Mouse (Mus musculus): Measurements from ENCODE around the gene Serac1. TPM values are rescaled to one million over a fixed set of nuclear protein-coding genes. Genes with fewer than 3 reads are reported as not detected.

The Serac1 gene
- total RNA-seq (2017), result 1.3 to 4.2 TPM (median 3.7 TPM) in 3 replicates

- ATAC-seq (replicated peaks; ENCODE audit: insufficient number of reproducible peaks, low FRiP score, low TSS enrichment, poor library complexity, severe bottlenecking), result peak; percentile 90
These were observed at the start of gene Serac1, which contains the start of gene Gtf2h5 for GRCm38 (mm10) chr17:6079287-6080122. TSS of gene Serac1 (minus strand) at chr17:6079741. TSS of gene Gtf2h5 (plus strand) at chr17:6079786.

- ATAC-seq (replicated peaks; ENCODE audit: insufficient number of reproducible peaks, low FRiP score, low TSS enrichment, poor library complexity, severe bottlenecking), result no peak
These were observed 48.5 kb upstream of the Serac1 start for GRCm38 (mm10) chr17:6128039-6128438.

- ATAC-seq (replicated peaks; ENCODE audit: insufficient number of reproducible peaks, low FRiP score, low TSS enrichment, poor library complexity, severe bottlenecking), result no peak
These were observed 45.9 kb upstream of the Serac1 start for GRCm38 (mm10) chr17:6125441-6125840.

GRCm38 (mm10) chr17:6123776-6124175 lies 44.2 kb upstream of the Serac1 start:
- no peak for ATAC-seq (replicated peaks; ENCODE audit: insufficient number of reproducible peaks, low FRiP score, low TSS enrichment, poor library complexity, severe bottlenecking)

- no peak for ATAC-seq (replicated peaks; ENCODE audit: insufficient number of reproducible peaks, low FRiP score, low TSS enrichment, poor library complexity, severe bottlenecking)
These were observed 39.3 kb upstream of the Serac1 start for GRCm38 (mm10) chr17:6118861-6119260.

GRCm38 (mm10) chr17:6117917-6118316 lies 38.4 kb upstream of the Serac1 start:
- no peak for ATAC-seq (replicated peaks; ENCODE audit: insufficient number of reproducible peaks, low FRiP score, low TSS enrichment, poor library complexity, severe bottlenecking)

- ATAC-seq (replicated peaks; ENCODE audit: insufficient number of reproducible peaks, low FRiP score, low TSS enrichment, poor library complexity, severe bottlenecking), result no peak
These were observed 37.7 kb upstream of the Serac1 start for GRCm38 (mm10) chr17:6117148-6117725.

- ATAC-seq (replicated peaks; ENCODE audit: insufficient number of reproducible peaks, low FRiP score, low TSS enrichment, poor library complexity, severe bottlenecking), result no peak
These were observed 35.5 kb upstream of the Serac1 start for GRCm38 (mm10) chr17:6115085-6115484.

GRCm38 (mm10) chr17:6113653-6114052 lies 34.1 kb upstream of the Serac1 start:
- no peak for ATAC-seq (replicated peaks; ENCODE audit: insufficient number of reproducible peaks, low FRiP score, low TSS enrichment, poor library complexity, severe bottlenecking)

- no peak for ATAC-seq (replicated peaks; ENCODE audit: insufficient number of reproducible peaks, low FRiP score, low TSS enrichment, poor library complexity, severe bottlenecking)
These were observed 31.4 kb upstream of the Serac1 start for GRCm38 (mm10) chr17:6110956-6111355.

- no peak for ATAC-seq (replicated peaks; ENCODE audit: insufficient number of reproducible peaks, low FRiP score, low TSS enrichment, poor library complexity, severe bottlenecking)
These were observed 28.6 kb upstream of the Serac1 start for GRCm38 (mm10) chr17:6108175-6108574.

GRCm38 (mm10) chr17:6107015-6107601 lies 27.6 kb upstream of the Serac1 start:
- no peak for ATAC-seq (replicated peaks; ENCODE audit: insufficient number of reproducible peaks, low FRiP score, low TSS enrichment, poor library complexity, severe bottlenecking)

GRCm38 (mm10) chr17:6106361-6107014 lies 26.9 kb upstream of the Serac1 start, which contains the start of gene Tulp4:
TSS of gene Tulp4 (plus strand) at chr17:6106437.
- peak; percentile 92 for ATAC-seq (replicated peaks; ENCODE audit: insufficient number of reproducible peaks, low FRiP score, low TSS enrichment, poor library complexity, severe bottlenecking)

GRCm38 (mm10) chr17:6103566-6103965 lies 24.0 kb upstream of the Serac1 start:
- ATAC-seq (replicated peaks; ENCODE audit: insufficient number of reproducible peaks, low FRiP score, low TSS enrichment, poor library complexity, severe bottlenecking), result no peak

- ATAC-seq (replicated peaks; ENCODE audit: insufficient number of reproducible peaks, low FRiP score, low TSS enrichment, poor library complexity, severe bottlenecking), result no peak
These were observed 22.7 kb upstream of the Serac1 start for GRCm38 (mm10) chr17:6102287-6102686.

GRCm38 (mm10) chr17:6097884-6098283 lies 18.3 kb upstream of the Serac1 start:
- 0 out of 2 replicates have a peak, but pooled peaks have one; percentile 68 for ATAC-seq (replicated peaks; ENCODE audit: insufficient number of reproducible peaks, low FRiP score, low TSS enrichment, poor library complexity, severe bottlenecking)

GRCm38 (mm10) chr17:6095579-6095978 lies 16.0 kb upstream of the Serac1 start:
- ATAC-seq (replicated peaks; ENCODE audit: insufficient number of reproducible peaks, low FRiP score, low TSS enrichment, poor library complexity, severe bottlenecking), result no peak

GRCm38 (mm10) chr17:6091604-6092003 lies 12.1 kb upstream of the Serac1 start:
- no peak for ATAC-seq (replicated peaks; ENCODE audit: insufficient number of reproducible peaks, low FRiP score, low TSS enrichment, poor library complexity, severe bottlenecking)

GRCm38 (mm10) chr17:6083323-6083890 lies 3.9 kb upstream of the Serac1 start:
- ATAC-seq (replicated peaks; ENCODE audit: insufficient number of reproducible peaks, low FRiP score, low TSS enrichment, poor library complexity, severe bottlenecking), result no peak
